Mouse (Mus musculus) thymus, adult 2 months (tissue): ENCODE measurements around the gene Mrtfb.

Experiments
- CTCF ChIP-seq: fragments of 200-500 bp; IDR thresholded peaks from 2 replicates; pipeline ENCODE4 v1.5.1; 2012; ENCODE audit warnings: mild to moderate bottlenecking, control low read depth, low read length, moderate library complexity, borderline replicate concordance; ENCODE audit not compliant: control insufficient read depth, poor library complexity, insufficient read depth; ENCODE audit errors: extremely low read depth
- POLR2A ChIP-seq: fragments of 200-500 bp; IDR thresholded peaks from 2 replicates; pipeline ENCODE4 v1.6.1; 2012; ENCODE audit warnings: mild to moderate bottlenecking, low read length, control low read depth, moderate library complexity; ENCODE audit not compliant: control insufficient read depth, poor library complexity, insufficient read depth; ENCODE audit errors: extremely low read depth

GRCm38 (mm10) chr16:13339433-13339832 lies 83.2 kb downstream of the Mrtfb start:
- TF ChIP-seq CTCF (no peak), POLR2A (no peak)
